8 mouse cellular contexts compared by ENCODE assay signal in the genomic region with DNA sequence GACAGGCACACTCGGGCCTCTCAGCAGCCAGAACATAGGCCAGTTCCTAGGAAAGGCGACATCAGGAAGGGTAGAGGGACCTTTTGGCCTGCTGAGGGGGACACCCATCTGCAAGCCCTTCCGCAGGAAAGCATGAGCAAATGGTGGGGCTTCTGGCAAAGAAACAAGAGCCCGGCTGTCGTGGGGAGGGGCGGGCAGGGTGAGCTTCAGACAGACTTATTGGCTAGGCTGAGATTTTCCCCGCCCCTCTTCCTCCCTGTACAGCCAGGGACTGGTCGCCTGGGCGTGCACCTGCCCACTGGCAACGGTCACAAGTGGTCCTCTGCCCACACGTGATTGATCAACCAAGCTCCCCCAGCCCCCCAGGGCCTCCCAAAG. TPM values are rescaled to one million over a fixed set of nuclear protein-coding genes. Genes with fewer than 3 reads are reported as not detected.
DNase-seq lines count a peak whose midpoint lies in the region; ATAC-seq and TF ChIP-seq lines count a peak whose summit lies in the region.

No protein-coding gene starts in this region.

- no peaks in the 10 kb centered on the region for H3K27me3 ChIP-seq in forebrain, embryonic 13.5 days
- no peaks in the 10 kb centered on the region for H3K27me3 ChIP-seq in hindbrain, embryonic 13.5 days
- H3K27me3 ChIP-seq in limb, embryonic 12.5 days, result no peaks in the 10 kb centered on the region
- H3K27me3 ChIP-seq in midbrain, embryonic 14.5 days (ENCODE audit: control insufficient read depth, insufficient read depth, low read length), result no peaks in the 10 kb centered on the region
- no peaks in the 10 kb centered on the region for H3K27me3 ChIP-seq in testis, adult 2 months (ENCODE audit: control insufficient read depth, insufficient read depth, low read length)

- no peaks in the 10 kb centered on the region for H3K9me3 ChIP-seq in forebrain, embryonic 13.5 days (replicated peaks)
- H3K9me3 ChIP-seq in hindbrain, embryonic 13.5 days, result no peaks in the 10 kb centered on the region
- H3K9me3 ChIP-seq in limb, embryonic 12.5 days, result no peaks in the 10 kb centered on the region
- no peaks in the 10 kb centered on the region for H3K9me3 ChIP-seq in midbrain, embryonic 14.5 days (ENCODE audit: control insufficient read depth, low read length)

- peak overlapping the region; percentile 68 for H3K9ac ChIP-seq in forebrain, embryonic 13.5 days
- H3K9ac ChIP-seq in hindbrain, embryonic 13.5 days, result peak overlapping the region; percentile 75
- H3K9ac ChIP-seq in limb, embryonic 12.5 days (replicated peaks), result peak overlapping the region; percentile 51; the same call in 1 of the 2 replicates
- peak overlapping the region; percentile 66 for H3K9ac ChIP-seq in midbrain, embryonic 14.5 days (replicated peaks; ENCODE audit: low read length)

- peak; percentile 96 for ATAC-seq in forebrain, embryonic 13.5 days
- ATAC-seq in hindbrain, embryonic 13.5 days (ENCODE audit: low FRiP score), result peak; percentile 96
- ATAC-seq in limb, embryonic 12.5 days (ENCODE audit: insufficient number of reproducible peaks, insufficient read depth, low FRiP score, low TSS enrichment, low read depth), result peak; percentile 89
- peak; percentile 95 for ATAC-seq in midbrain, embryonic 14.5 days (ENCODE audit: low FRiP score, low TSS enrichment)

- 0 out of 2 replicates have a peak, but pooled peaks have one; percentile 40 for TF ChIP-seq POLR2A in testis, adult 2 months (IDR thresholded peaks at IDR 0.05; ENCODE audit: control insufficient read depth, low read depth, low read length)

- H3K4me1 ChIP-seq in forebrain, embryonic 13.5 days, result peaks cover 31% of the 10 kb centered on the region
- peaks cover 27% of the 10 kb centered on the region for H3K4me1 ChIP-seq in hindbrain, embryonic 13.5 days (replicated peaks)
- H3K4me1 ChIP-seq in limb, embryonic 12.5 days (replicated peaks), result peaks cover 30% of the 10 kb centered on the region
- H3K4me1 ChIP-seq in midbrain, embryonic 14.5 days (ENCODE audit: control insufficient read depth, insufficient read depth, low read length), result peaks cover 30% of the 10 kb centered on the region
- peaks cover 19% of the 10 kb centered on the region for H3K4me1 ChIP-seq in testis, adult 2 months (ENCODE audit: control insufficient read depth, insufficient read depth, low read length)

- TF ChIP-seq CTCF in testis, adult 2 months (IDR thresholded peaks at IDR 0.05; ENCODE audit: control insufficient read depth, insufficient read depth, insufficient replicate concordance, low read depth, low read length), result no peak

- H3K4me3 ChIP-seq in forebrain, embryonic 13.5 days, result peak overlapping the region; percentile 38
- H3K4me3 ChIP-seq in hindbrain, embryonic 13.5 days, result peak overlapping the region; percentile 36
- H3K4me3 ChIP-seq in limb, embryonic 12.5 days (replicated peaks), result peak overlapping the region; percentile 32
- peak overlapping the region; percentile 33 for H3K4me3 ChIP-seq in midbrain, embryonic 14.5 days (replicated peaks; ENCODE audit: low read depth, low read length)
- no peak overlapping the region; the same call in none of the 2 replicates for H3K4me3 ChIP-seq in testis, adult 2 months (ENCODE audit: control insufficient read depth, low read depth, low read length)

- DNase-seq in A20 (ENCODE audit: low read depth, low spot score) (peak; percentile 62), MN1 (ENCODE audit: low spot score) (peak; percentile 91)
- peak; percentile 94 for DNase-seq in midbrain, embryonic 14.5 days
- no peak for DNase-seq in c-Kit-positive CD71-positive TER-119-positive erythroid progenitor cells, embryonic 14.5 days (ENCODE audit: low spot score)

- WGBS in forebrain, embryonic 13.5 days, result 0% methylated on average over 11 of the region's 11 CpGs
- 5% methylated on average over 11 of the region's 11 CpGs for whole genome bisulfite sequencing in hindbrain, embryonic 13.5 days
- 1% methylated on average over 11 of the region's 11 CpGs for WGBS in limb, embryonic 12.5 days
- WGBS in midbrain, embryonic 14.5 days, result under 1% methylated on average over 11 of the region's 11 CpGs

- peak overlapping the region; percentile 99 for H3K27ac ChIP-seq in forebrain, embryonic 13.5 days
- peak overlapping the region; percentile 99 for H3K27ac ChIP-seq in hindbrain, embryonic 13.5 days
- peak overlapping the region; percentile 92 for H3K27ac ChIP-seq in limb, embryonic 12.5 days
- peak overlapping the region; percentile 99 for H3K27ac ChIP-seq in midbrain, embryonic 14.5 days (replicated peaks; ENCODE audit: low read depth, low read length)
- peak overlapping the region; percentile 67 for H3K27ac ChIP-seq in testis, adult 2 months (ENCODE audit: control insufficient read depth, insufficient read depth, low read depth, low read length)

- H3K36me3 ChIP-seq in forebrain, embryonic 13.5 days (ENCODE audit: poor library complexity, severe bottlenecking), result no peaks in the 10 kb centered on the region
- H3K36me3 ChIP-seq in hindbrain, embryonic 13.5 days, result no peaks in the 10 kb centered on the region
- no peaks in the 10 kb centered on the region for H3K36me3 ChIP-seq in limb, embryonic 12.5 days
- H3K36me3 ChIP-seq in midbrain, embryonic 14.5 days (ENCODE audit: control insufficient read depth, insufficient read depth, low read length), result no peaks in the 10 kb centered on the region
- H3K36me3 ChIP-seq in testis, adult 2 months (ENCODE audit: control insufficient read depth, insufficient read depth, low read length), result no peaks in the 10 kb centered on the region

- peak overlapping the region; percentile 65 for H3K4me2 ChIP-seq in forebrain, embryonic 13.5 days
- peak overlapping the region; percentile 60 for H3K4me2 ChIP-seq in hindbrain, embryonic 13.5 days
- peak overlapping the region; percentile 65 for H3K4me2 ChIP-seq in limb, embryonic 12.5 days
- H3K4me2 ChIP-seq in midbrain, embryonic 14.5 days (ENCODE audit: low read length), result peak overlapping the region; percentile 61

RNA-seq across cellular contexts. Expression of gene Fgd2, which starts 4.2 kb away (rescaled TPM):
- 2.6 and 3.0 TPM in 2 replicates for polyA plus RNA-seq in forebrain, embryonic 13.5 days (2015; fragmentation: Nextera tagmentation; extraction: Ambion mirVana)
- 3.8 and 5.3 TPM in 2 replicates for polyA plus RNA-seq in hindbrain, embryonic 13.5 days (2015; fragmentation: Nextera tagmentation; extraction: Ambion mirVana)
- 5.6 and 7.1 TPM in 2 replicates for polyA plus RNA-seq in limb, embryonic 12.5 days (2016; fragmentation: Nextera tagmentation; extraction: Ambion mirVana)
- polyA plus RNA-seq in midbrain, embryonic 14.5 days (2014; fragmentation: Nextera tagmentation; extraction: Ambion mirVana), result 4.4 and 4.9 TPM in 2 replicates
- polyA plus RNA-seq in testis, adult 2 months (2012; rRNA removed), result 33.4 and 38.3 TPM in 2 replicates

RNA-seq across cellular contexts. Expression of gene Mtch1, which starts 8.7 kb away (rescaled TPM):
- 378 and 381 TPM in 2 replicates for polyA plus RNA-seq in forebrain, embryonic 13.5 days (2015; fragmentation: Nextera tagmentation; extraction: Ambion mirVana)
- 423 TPM in 2 replicates for polyA plus RNA-seq in hindbrain, embryonic 13.5 days (2015; fragmentation: Nextera tagmentation; extraction: Ambion mirVana)
- polyA plus RNA-seq in limb, embryonic 12.5 days (2016; fragmentation: Nextera tagmentation; extraction: Ambion mirVana), result 368 and 379 TPM in 2 replicates
- polyA plus RNA-seq in midbrain, embryonic 14.5 days (2014; fragmentation: Nextera tagmentation; extraction: Ambion mirVana), result 533 and 550 TPM in 2 replicates
- 43.5 and 46.5 TPM in 2 replicates for polyA plus RNA-seq in testis, adult 2 months (2012; rRNA removed)

RNA-seq across cellular contexts. Expression of gene Pi16, which starts 39.0 kb away (rescaled TPM):
- polyA plus RNA-seq in forebrain, embryonic 13.5 days (2015; fragmentation: Nextera tagmentation; extraction: Ambion mirVana), result 1.5 and 1.7 TPM in 2 replicates
- 1.3 and 2.0 TPM in 2 replicates for polyA plus RNA-seq in hindbrain, embryonic 13.5 days (2015; fragmentation: Nextera tagmentation; extraction: Ambion mirVana)
- polyA plus RNA-seq in limb, embryonic 12.5 days (2016; fragmentation: Nextera tagmentation; extraction: Ambion mirVana), result 0.38 and 0.51 TPM in 2 replicates
- polyA plus RNA-seq in midbrain, embryonic 14.5 days (2014; fragmentation: Nextera tagmentation; extraction: Ambion mirVana), result 1.3 and 2.8 TPM in 2 replicates
- 4.3 and 5.9 TPM in 2 replicates for polyA plus RNA-seq in testis, adult 2 months (2012; rRNA removed)
